ENCODE assay signal across 8 mouse cellular contexts in the genomic region with DNA sequence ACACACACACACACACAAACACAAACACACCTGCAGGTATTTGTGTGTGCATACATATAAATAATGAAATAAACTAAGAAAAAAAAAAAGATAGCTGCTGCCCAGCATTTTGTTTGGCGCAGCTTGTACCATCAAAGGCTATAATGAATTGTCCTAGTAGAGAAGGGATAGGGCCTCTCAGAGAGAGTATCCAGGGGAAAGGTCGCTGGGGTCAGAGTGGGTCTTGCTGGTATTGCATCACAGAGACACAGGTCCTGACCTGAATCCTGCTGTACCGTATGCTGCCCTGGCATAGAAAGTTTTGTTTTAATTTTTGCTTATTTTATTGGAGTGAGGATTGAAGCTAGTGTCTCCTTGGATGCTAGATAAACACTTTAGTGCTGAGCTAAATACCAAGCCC. TPM values are rescaled to one million over a fixed set of nuclear protein-coding genes. Genes with fewer than 3 reads are reported as not detected.
DNase-seq lines count a peak whose midpoint lies in the region; ATAC-seq and TF ChIP-seq lines count a peak whose summit lies in the region.

No protein-coding gene starts in this region.

- TF ChIP-seq CTCF in kidney, postnatal 0 days (IDR thresholded peaks at IDR 0.05; ENCODE audit: low read depth) = no peak

- no peaks in the 10 kb centered on the region for H3K9me3 ChIP-seq in kidney, postnatal 0 days (replicated peaks; ENCODE audit: low read length)
- no peaks in the 10 kb centered on the region for H3K9me3 ChIP-seq in forebrain, embryonic 15.5 days
- no peaks in the 10 kb centered on the region for H3K9me3 ChIP-seq in limb, embryonic 15.5 days
- no peaks in the 10 kb centered on the region for H3K9me3 ChIP-seq in neural tube, embryonic 14.5 days (ENCODE audit: control insufficient read depth, low read length)

- DNase-seq in kidney, postnatal 0 days (ENCODE audit: low spot score) = no peak
- DNase-seq in kidney, postnatal 10 days = no peak
- no peak for DNase-seq in ovary, adult 18-20 months (ENCODE audit: low spot score)
- no peak for DNase-seq in right cerebral cortex, postnatal 10 days (ENCODE audit: low spot score in 2 of 2)
- no peak for DNase-seq in right cerebral cortex, adult 2 months (ENCODE audit: low spot score in 2 of 2)

- no peaks in the 10 kb centered on the region for H3K36me3 ChIP-seq in kidney, postnatal 0 days (ENCODE audit: insufficient read depth, low read length)
- no peaks in the 10 kb centered on the region for H3K36me3 ChIP-seq in forebrain, embryonic 15.5 days
- no peaks in the 10 kb centered on the region for H3K36me3 ChIP-seq in limb, embryonic 15.5 days
- H3K36me3 ChIP-seq in neural tube, embryonic 14.5 days (ENCODE audit: control insufficient read depth, insufficient read depth, low read length) = no peaks in the 10 kb centered on the region

- 42% methylated on average over 3 of the region's 3 CpGs for WGBS in kidney, postnatal 0 days
- WGBS in forebrain, embryonic 15.5 days = 40% methylated on average over 3 of the region's 3 CpGs
- 38% methylated on average over 3 of the region's 3 CpGs for WGBS in limb, embryonic 15.5 days
- WGBS in neural tube, embryonic 14.5 days = 26% methylated on average over 3 of the region's 3 CpGs

- H3K4me1 ChIP-seq in kidney, postnatal 0 days (replicated peaks; ENCODE audit: insufficient read depth, low read length) = peaks cover 14% of the 10 kb centered on the region
- peaks cover 23% of the 10 kb centered on the region for H3K4me1 ChIP-seq in forebrain, embryonic 15.5 days
- peaks cover 30% of the 10 kb centered on the region for H3K4me1 ChIP-seq in limb, embryonic 15.5 days
- peaks cover 3% of the 10 kb centered on the region; the same call in 1 of the 2 replicates for H3K4me1 ChIP-seq in neural tube, embryonic 14.5 days (ENCODE audit: control insufficient read depth, insufficient read depth, low read length)

- H3K27ac ChIP-seq in kidney, postnatal 0 days = 0 out of 2 replicates have a peak overlapping the region, but pooled peaks have one; percentile 87
- H3K27ac ChIP-seq in forebrain, embryonic 15.5 days (replicated peaks) = no peak overlapping the region
- H3K27ac ChIP-seq in limb, embryonic 15.5 days = peak overlapping the region; percentile 93
- no peak overlapping the region for H3K27ac ChIP-seq in neural tube, embryonic 14.5 days (ENCODE audit: low read depth, low read length)

- no peak overlapping the region for H3K9ac ChIP-seq in kidney, postnatal 0 days (ENCODE audit: low read depth, low read length)
- no peak overlapping the region; the same call in 1 of the 2 replicates for H3K9ac ChIP-seq in forebrain, embryonic 15.5 days (replicated peaks)
- no peak overlapping the region for H3K9ac ChIP-seq in limb, embryonic 15.5 days
- no peak overlapping the region for H3K9ac ChIP-seq in neural tube, embryonic 14.5 days (replicated peaks; ENCODE audit: low read depth, low read length)

- no peak overlapping the region for H3K4me3 ChIP-seq in kidney, postnatal 0 days (replicated peaks; ENCODE audit: low read depth, low read length)
- H3K4me3 ChIP-seq in forebrain, embryonic 15.5 days = peak overlapping the region; percentile 88; the same call in 1 of the 2 replicates
- H3K4me3 ChIP-seq in limb, embryonic 15.5 days = peak overlapping the region; percentile 98; the same call in 1 of the 2 replicates
- no peak overlapping the region; the same call in 1 of the 2 replicates for H3K4me3 ChIP-seq in neural tube, embryonic 14.5 days (ENCODE audit: low read depth, low read length)

- ATAC-seq in kidney, postnatal 0 days (replicated peaks; ENCODE audit: low FRiP score, low read depth) = no peak
- ATAC-seq in forebrain, embryonic 15.5 days (replicated peaks) = no peak
- ATAC-seq in limb, embryonic 15.5 days (ENCODE audit: insufficient number of reproducible peaks, low FRiP score, low TSS enrichment, low read depth) = no peak
- ATAC-seq in neural tube, embryonic 14.5 days (ENCODE audit: low read depth) = no peak

- no peaks in the 10 kb centered on the region for H3K27me3 ChIP-seq in kidney, postnatal 0 days (ENCODE audit: insufficient read depth, low read length)
- no peaks in the 10 kb centered on the region for H3K27me3 ChIP-seq in forebrain, embryonic 15.5 days
- no peaks in the 10 kb centered on the region for H3K27me3 ChIP-seq in limb, embryonic 15.5 days
- peaks cover 2% of the 10 kb centered on the region; the same call in 1 of the 2 replicates for H3K27me3 ChIP-seq in neural tube, embryonic 14.5 days (ENCODE audit: control insufficient read depth, insufficient read depth, low read length)

- peak overlapping the region; percentile 95 for H3K4me2 ChIP-seq in kidney, postnatal 0 days (ENCODE audit: low read length)
- peak overlapping the region; percentile 80; the same call in 1 of the 2 replicates for H3K4me2 ChIP-seq in forebrain, embryonic 15.5 days (replicated peaks)
- H3K4me2 ChIP-seq in limb, embryonic 15.5 days = peak overlapping the region; percentile 82
- peak overlapping the region; percentile 92 for H3K4me2 ChIP-seq in neural tube, embryonic 14.5 days (ENCODE audit: low read depth, low read length)

RNA-seq across cellular contexts. Expression of gene Mtap, which starts 0.6 kb away (rescaled TPM):
- 49.1 and 57.6 TPM in 2 replicates for polyA plus RNA-seq in kidney, postnatal 0 days (2015; fragmentation: Nextera tagmentation; extraction: Ambion mirVana)
- polyA plus RNA-seq in forebrain, embryonic 15.5 days (2015; fragmentation: Nextera tagmentation; extraction: Ambion mirVana) = 27.8 and 29.3 TPM in 2 replicates
- 64.4 and 68.1 TPM in 2 replicates for polyA plus RNA-seq in limb, embryonic 15.5 days (2015; fragmentation: Nextera tagmentation; extraction: Ambion mirVana)
- 24.0 and 27.5 TPM in 2 replicates for polyA plus RNA-seq in neural tube, embryonic 14.5 days (2014; fragmentation: Nextera tagmentation; extraction: Ambion mirVana)

Comparison
In these comparisons a context has a peak if more than half of its experiments do, and no peak if none do; other contexts are left out.
1. H3K27ac ChIP-seq: peak in kidney, postnatal 0 days (single experiment) and limb, embryonic 15.5 days (single experiment); none in forebrain, embryonic 15.5 days (single experiment) and neural tube, embryonic 14.5 days (single experiment).
2. H3K4me3 ChIP-seq: peak in forebrain, embryonic 15.5 days (single experiment) and limb, embryonic 15.5 days (single experiment); none in kidney, postnatal 0 days (single experiment) and neural tube, embryonic 14.5 days (single experiment).
3. Peak in every context shown above with its lines, with median percentiles within 50 percentile points of each other: H3K4me2 ChIP-seq.